Mouse (Mus musculus) macrophage (primary cell): Measurements from ENCODE around the gene Rfc1. TPM values are rescaled to one million over a fixed set of nuclear protein-coding genes. Genes with fewer than 3 reads are reported as not detected.
"Not testable (repeated sequence)": the region's sequence is repeated elsewhere in the genome, so short reads cannot be mapped to it uniquely, and the experiment has no call there.

Experiments used
- H3K27ac ChIP-seq: fragments of 350-480 bp; formaldehyde crosslinking; 2 replicates; pipeline ENCODE4 v1.9.0; 2021
- H3K36me3 ChIP-seq: fragments of 350-480 bp; formaldehyde crosslinking; 2 replicates; pipeline ENCODE4 v1.9.0; 2021; ENCODE audit errors: inconsistent target
- H3K4me3 ChIP-seq: fragments of 350-480 bp; formaldehyde crosslinking; 2 replicates; pipeline ENCODE4 v1.9.0; 2021; ENCODE audit errors: inconsistent target
- H3K79me2 ChIP-seq: fragments of 350-480 bp; formaldehyde crosslinking; 2 replicates; pipeline ENCODE4 v1.9.0; 2021; ENCODE audit errors: inconsistent target
- WGBS: methylation state at CpG from one replicate; pipeline ENCODE4 v1.1.7; 2026; ENCODE audit warnings: inconsistent platforms; ENCODE audit not compliant: missing documents; 5-methylcytosine and 5-hydroxymethylcytosine counted together
- polyA plus RNA-seq: library from polyadenylated mRNA; stranded (reverse); fragments of 250-400 nt; gene quantifications from 3 replicates; pipeline ENCODE4 v1.2.4, GENCODE M21; 2018; ENCODE audit warnings: inconsistent platforms

Rfc1 gene
- polyA plus RNA-seq, 1 experiment from 2014 or later, result 35.4 TPM

DNA sequence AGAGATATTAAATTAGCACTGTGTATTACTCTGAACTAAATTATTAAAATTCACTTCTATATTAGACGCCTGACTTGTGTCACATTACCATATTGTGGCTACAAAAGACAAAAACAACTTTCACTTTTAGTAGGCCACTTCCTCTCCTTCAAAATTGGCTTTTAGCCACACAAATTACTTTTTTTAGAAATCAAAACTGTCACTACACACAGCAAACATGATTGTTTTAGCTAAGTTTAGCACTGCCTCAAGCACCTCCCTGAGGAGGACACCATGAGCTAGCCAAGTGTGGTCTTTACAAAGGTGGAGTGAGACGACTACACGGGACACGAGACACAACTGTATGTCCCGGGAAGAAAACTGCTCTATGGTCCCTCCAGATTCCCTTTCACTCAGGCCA is 9.3 kb downstream of the Rfc1 start:
- Histone ChIP-seq H3K27ac (peak overlapping the region; percentile 84), H3K4me3 (peak overlapping the region; percentile 7; the same call in 1 of the 2 replicates), H3K36me3 (no peaks in the 10 kb centered on the region), H3K79me2 (peaks cover 98% of the 10 kb centered on the region)
- 3% methylated on average over 5 of the region's 5 CpGs for WGBS

GRCm38 (mm10) chr5:65324758-65325355 is 10.6 kb downstream of the Rfc1 start:
- Histone ChIP-seq H3K27ac (no peak overlapping the region), H3K4me3 (no peak overlapping the region), H3K36me3 (no peaks in the 10 kb centered on the region), H3K79me2 (peaks cover 99% of the 10 kb centered on the region)
- 92% methylated on average over 3 of the region's 3 CpGs for WGBS

DNA sequence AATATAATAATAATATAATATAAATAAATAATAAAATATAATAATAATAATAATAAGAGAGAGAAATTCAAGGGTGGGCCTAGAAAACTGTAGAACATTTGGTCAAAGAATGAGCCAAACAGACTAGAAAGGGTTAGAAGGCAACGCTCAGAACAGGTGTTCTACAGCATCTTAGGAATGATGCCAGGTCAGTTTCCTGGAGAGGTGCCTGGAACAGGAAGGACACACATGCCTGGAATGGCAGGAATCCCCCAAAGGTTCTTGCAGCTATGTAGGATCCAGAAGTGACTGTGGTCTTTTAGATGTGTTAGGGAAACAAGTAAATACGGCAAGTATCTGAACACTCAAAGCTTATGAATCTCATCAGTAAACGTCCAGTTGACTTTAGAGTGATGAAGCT is 11.2 kb downstream of the Rfc1 start:
- Histone ChIP-seq H3K4me3 (no peak overlapping the region), H3K27ac (no peak overlapping the region), H3K79me2 (peaks cover 93% of the 10 kb centered on the region), H3K36me3 (peaks cover 3% of the 10 kb centered on the region; the same call in 1 of the 2 replicates)
- WGBS, result 96% methylated on average over 3 of the region's 3 CpGs

- WGBS, result 60% methylated on average over 8 of the region's 10 CpGs
- H3K79me2 ChIP-seq, result peaks cover 72% of the 10 kb centered on the region
- H3K36me3 ChIP-seq, result peaks cover 23% of the 10 kb centered on the region
- no peak overlapping the region for H3K27ac ChIP-seq
- H3K4me3 ChIP-seq, result no peak overlapping the region
These were observed 13.3 kb downstream of the Rfc1 start for GRCm38 (mm10) chr5:65322165-65322564.

DNA sequence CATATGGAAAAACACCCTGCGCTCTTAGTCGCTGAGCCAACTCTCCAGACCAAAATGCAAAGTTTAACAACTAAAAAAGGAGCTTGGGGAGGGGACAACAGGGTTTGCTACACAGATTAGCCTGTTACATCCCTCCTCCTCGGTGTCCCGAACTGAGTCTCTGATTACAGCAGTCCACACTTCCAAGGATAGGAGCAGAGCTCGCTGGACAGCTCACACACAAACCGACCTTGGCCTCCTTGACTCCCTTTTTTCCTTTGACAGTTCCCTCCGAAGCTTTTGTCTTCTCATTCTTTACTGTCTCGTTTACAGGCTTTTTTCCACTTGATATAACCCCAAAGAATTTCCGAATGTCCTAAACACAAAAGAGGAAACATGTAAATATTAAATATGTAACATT is 16.3 kb downstream of the Rfc1 start:
- peaks cover 51% of the 10 kb centered on the region for H3K79me2 ChIP-seq
- WGBS, result 91% methylated on average over 9 of the region's 9 CpGs
- no peak overlapping the region for H3K27ac ChIP-seq
- H3K4me3 ChIP-seq, result no peak overlapping the region
- H3K36me3 ChIP-seq, result peaks cover 39% of the 10 kb centered on the region

- Histone ChIP-seq H3K4me3 (no peak overlapping the region), H3K79me2 (peaks cover 16% of the 10 kb centered on the region; the same call in 1 of the 2 replicates), H3K27ac (peak overlapping the region; percentile 68), H3K36me3 (peaks cover 28% of the 10 kb centered on the region)
- 46% methylated on average over 3 of the region's 3 CpGs for WGBS
These were observed 26.6 kb downstream of the Rfc1 start for GRCm38 (mm10) chr5:65308866-65309265.

GRCm38 (mm10) chr5:65308208-65308607 is 27.3 kb downstream of the Rfc1 start:
- Histone ChIP-seq H3K4me3 (no peak overlapping the region), H3K79me2 (peaks cover 16% of the 10 kb centered on the region; the same call in 1 of the 2 replicates), H3K36me3 (peaks cover 24% of the 10 kb centered on the region), H3K27ac (peak overlapping the region; percentile 68)
- 96% methylated on average over 7 of the region's 7 CpGs for WGBS

DNA sequence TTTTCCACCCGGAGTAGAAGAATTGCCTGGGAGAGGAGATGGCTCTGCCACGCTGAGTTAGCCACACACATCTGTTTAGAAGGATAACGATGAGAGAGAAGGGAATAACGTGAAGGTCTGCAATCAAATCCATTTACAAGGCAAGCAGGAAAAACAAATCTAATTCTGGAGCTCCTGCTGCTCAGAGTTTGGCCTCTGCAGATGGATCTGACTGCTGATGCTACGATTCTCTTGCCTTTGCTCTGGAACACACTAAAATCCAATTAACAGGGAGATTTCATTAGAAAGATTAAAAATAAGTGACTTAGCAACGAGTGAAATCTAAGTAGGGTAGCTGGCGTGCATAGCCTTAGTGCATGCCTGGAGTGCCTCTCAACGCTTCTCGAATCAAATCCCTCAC is 30.0 kb downstream of the Rfc1 start:
- Histone ChIP-seq H3K27ac (no peak overlapping the region), H3K36me3 (peaks cover 31% of the 10 kb centered on the region), H3K79me2 (peaks cover 16% of the 10 kb centered on the region; the same call in 1 of the 2 replicates), H3K4me3 (no peak overlapping the region)
- 89% methylated on average over 9 of the region's 9 CpGs for WGBS

GRCm38 (mm10) chr5:65300121-65300520 is 35.3 kb downstream of the Rfc1 start:
- Histone ChIP-seq H3K36me3 (peaks cover 40% of the 10 kb centered on the region), H3K27ac (no peak overlapping the region), H3K4me3 (no peak overlapping the region), H3K79me2 (no peaks in the 10 kb centered on the region)
- WGBS, result 91% methylated on average over 9 of the region's 9 CpGs

DNA sequence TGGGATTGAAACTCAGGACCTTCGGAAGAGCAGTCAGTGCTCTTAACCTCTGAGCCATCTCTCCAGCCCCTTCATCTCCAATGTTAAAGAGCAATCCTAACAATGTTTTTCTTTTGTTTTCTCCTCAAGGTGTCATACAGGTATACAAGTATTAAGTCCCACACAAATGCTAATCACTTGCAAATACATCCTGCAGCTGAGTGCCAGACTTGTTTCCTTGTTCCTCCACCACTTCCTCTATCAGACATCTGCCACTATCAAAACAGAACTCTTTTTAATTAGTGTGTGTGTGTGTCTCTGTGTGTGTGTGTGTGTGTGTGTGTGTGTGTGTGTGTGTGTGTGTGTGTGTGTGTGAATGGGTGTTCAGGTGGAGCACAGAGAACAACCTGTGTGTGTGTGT is 35.8 kb downstream of the Rfc1 start:
- not testable (repeated sequence) for H3K79me2 ChIP-seq, H3K4me3 ChIP-seq, H3K27ac ChIP-seq
- H3K36me3 ChIP-seq, result peaks cover 40% of the 10 kb centered on the region
- 92% methylated on average over 1 of the region's 1 CpGs for WGBS

DNA sequence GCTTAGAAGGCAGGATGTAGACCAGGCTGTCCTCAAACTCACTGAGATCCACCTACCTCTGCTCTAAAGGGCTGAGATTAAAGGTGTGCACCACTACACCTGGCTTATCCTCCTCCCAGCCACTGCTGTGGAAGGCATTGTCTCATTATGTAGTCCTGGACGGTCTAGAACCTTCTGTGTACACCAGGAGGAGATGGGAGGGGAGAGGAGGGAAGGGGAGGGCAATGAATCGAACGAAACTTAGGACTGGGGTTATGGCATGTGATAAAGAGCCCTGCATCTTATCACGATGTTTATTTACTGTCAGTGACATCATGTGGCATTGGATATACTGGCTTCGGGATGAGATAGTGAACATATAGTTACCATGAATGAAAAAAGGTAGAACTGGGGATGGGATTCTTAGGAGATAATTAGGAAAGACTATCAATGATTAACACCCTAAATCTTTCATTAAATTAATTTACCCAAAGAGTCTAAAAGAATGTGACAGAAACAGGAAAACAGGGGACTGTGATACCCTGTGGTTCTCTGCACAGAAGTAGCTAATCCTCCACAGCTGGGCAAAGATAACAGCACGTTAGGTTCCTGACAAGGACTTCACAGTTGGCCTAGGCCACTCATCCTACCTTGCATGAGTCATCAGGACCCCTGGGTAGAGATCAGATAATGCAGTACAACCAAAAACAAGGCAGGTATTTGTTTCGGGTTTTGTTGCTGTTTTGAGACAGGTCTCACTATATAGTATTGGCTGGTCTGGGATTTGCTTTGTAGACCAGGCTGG is 37.1 kb downstream of the Rfc1 start:
- WGBS, result 95% methylated on average over 7 of the region's 7 CpGs
- no peak overlapping the region for H3K27ac ChIP-seq
- no peaks in the 10 kb centered on the region for H3K79me2 ChIP-seq
- H3K4me3 ChIP-seq, result no peak overlapping the region
- H3K36me3 ChIP-seq, result peaks cover 37% of the 10 kb centered on the region

- no peaks in the 10 kb centered on the region for H3K79me2 ChIP-seq
- H3K4me3 ChIP-seq, result no peak overlapping the region
- WGBS, result 7% methylated on average over 2 of the region's 2 CpGs
- H3K27ac ChIP-seq, result 0 out of 2 replicates have a peak overlapping the region, but pooled peaks have one; percentile 10
- peaks cover 36% of the 10 kb centered on the region for H3K36me3 ChIP-seq
These were observed 41.2 kb downstream of the Rfc1 start for GRCm38 (mm10) chr5:65294270-65294669.

DNA sequence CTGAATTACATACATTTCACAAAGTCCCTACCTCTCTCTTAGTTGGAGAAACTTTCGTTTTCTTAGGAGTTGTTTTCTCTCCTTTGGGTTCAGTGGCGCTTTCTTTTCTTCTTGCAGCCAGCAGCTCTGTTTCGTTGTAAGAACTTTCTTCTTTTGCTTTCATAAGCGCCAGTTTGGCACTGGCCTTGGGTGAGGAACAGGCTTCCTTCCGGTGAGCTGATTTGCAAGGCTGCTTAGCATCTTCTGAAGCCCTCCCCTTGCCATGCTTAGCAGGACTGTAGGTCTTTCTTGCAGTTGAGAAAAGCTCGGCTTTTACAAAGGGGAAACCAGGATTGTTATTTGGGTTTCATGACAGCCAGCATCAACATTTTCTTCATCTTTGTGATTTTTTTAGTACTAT is 41.8 kb downstream of the Rfc1 start:
- Histone ChIP-seq H3K36me3 (peaks cover 35% of the 10 kb centered on the region), H3K27ac (no peak overlapping the region), H3K79me2 (no peaks in the 10 kb centered on the region), H3K4me3 (no peak overlapping the region)
- 93% methylated on average over 6 of the region's 6 CpGs for WGBS

GRCm38 (mm10) chr5:65289009-65289408 is 46.5 kb downstream of the Rfc1 start:
- WGBS, result 95% methylated on average over 7 of the region's 8 CpGs
- H3K36me3 ChIP-seq, result peaks cover 60% of the 10 kb centered on the region
- H3K79me2 ChIP-seq, H3K4me3 ChIP-seq, H3K27ac ChIP-seq: not testable (repeated sequence)
